Mouse (Mus musculus) layer of hippocampus, adult 18-20 months (tissue): ENCODE measurements at regions not wholly inside any gene's neighbourhood (a gene's known extent, or its start where the extent isn't known, plus 50 kb on each side); places are given as distances from the start of the nearest gene placed in this dataset.

Source experiments
- DNase-seq, 2 experiments: peaks; one replicate each; pipeline ENCODE4 v3.0.0; 2022; ENCODE audit warnings: low spot score in 2 of 2

DNA sequence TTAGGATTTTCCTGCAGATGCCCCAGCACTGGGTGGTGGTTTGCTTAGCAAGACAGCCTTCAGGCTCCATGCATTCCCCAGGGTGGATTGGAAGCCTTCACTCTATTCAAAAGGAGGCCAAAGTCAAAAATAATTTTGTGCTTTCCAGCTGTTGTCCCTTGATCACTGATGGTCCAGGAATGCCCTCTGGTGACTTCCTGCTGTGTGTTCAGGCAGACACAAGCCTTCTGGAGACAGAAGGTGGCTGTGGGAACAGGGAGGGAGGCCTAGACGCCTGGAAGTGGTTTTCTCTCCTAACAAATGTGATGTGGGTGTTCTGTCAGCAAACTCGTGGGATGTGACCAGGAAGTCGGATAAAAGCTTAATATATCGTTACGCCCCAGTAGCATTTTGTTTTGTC lies 81.3 kb downstream of the Atp6ap1l start:
- peak in 1 of 2 experiments; percentile 42 for DNase-seq

DNA sequence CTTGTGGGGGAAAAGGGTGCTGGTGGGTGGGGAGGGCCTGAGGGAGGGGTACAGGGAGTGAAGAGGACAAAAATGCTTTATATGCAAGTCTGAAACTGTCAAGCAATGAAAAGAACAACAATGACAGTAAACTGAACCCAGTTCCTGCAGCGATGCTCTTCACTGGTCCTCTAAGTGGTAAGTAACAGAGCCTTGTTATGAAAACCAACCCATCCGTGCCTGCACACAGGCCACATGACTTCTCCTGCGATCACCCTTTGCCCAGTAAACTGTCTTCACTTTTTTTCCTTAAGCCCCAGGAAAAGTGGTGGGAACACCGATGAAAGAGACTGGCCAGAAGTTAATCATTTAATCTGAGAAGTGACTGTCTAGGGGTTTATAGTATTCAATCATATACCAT lies 83.3 kb downstream of the Atp6ap1l start:
- DNase-seq, result no peak

DNA sequence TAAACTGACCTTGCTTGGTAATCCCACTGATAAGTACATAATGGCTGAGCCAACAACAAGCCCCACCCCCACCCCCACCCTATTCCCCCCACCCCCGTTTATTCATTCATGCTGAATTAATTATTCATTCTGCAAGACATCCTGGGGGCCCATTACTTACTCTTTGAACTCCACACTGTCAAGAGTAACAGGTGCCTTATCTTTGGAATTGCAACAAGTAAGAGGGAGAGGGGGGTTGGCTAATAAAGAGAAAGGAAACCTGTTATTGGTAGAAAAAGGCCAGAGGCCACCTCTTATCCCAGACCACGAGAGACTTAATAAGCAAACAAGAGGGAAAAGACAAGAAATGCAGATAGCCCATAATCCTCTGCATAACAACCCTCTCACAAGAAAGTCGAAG lies 84.7 kb downstream of the Atp6ap1l start:
- DNase-seq, result no peak

DNA sequence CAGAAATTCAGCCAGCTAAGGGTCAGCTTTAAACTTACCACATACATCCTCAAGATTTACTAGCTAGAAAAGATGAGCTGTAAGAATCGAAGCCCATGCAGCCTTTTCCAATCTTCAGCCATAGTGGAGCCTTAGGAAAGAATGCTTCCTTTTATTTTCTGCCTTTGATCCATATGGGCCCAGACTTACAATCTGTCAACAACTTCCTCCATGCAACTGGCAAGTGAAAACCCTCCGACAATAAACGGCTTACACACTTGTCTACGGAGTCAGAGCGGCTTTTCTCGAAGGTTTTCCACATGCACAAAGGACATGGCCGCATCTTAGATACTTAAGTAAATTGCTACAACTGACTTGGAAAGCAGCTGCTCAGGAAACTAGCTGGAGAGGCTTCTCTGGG lies 85.2 kb downstream of the Atp6ap1l start:
- peak in 1 of 2 experiments; percentile 27 for DNase-seq

DNA sequence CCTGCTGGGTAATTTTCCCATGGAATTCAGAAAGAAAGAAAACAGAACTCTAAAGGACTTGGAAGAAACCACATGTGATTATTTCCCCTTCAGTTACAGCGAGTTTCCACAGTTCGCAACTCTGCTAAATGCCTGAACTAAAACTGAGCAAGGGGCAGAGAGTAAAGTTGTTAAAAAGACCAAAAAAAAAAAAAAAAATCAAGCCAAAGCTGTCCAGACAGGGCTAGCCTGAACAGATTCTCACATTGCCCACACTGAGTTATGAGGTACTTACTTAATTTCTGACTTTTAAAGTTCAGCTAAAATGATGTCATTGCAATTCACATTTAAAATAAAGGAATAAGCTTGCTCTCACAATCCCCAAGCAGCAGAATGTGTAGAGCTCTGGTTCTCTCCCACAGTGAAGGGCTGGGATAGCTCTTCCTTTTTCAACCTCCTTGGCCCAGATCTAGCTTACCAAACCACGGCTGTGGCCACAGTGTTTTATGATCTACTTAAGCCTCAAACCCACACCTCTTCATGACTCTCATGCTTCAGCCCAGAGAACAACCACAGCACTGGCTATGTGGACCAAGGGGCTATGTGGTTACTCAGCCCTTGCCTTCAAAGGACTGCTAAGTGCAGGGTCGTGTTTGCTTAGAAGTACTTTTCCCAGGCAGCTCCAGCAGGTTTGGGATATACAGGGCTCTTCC lies 90.8 kb downstream of the Atp6ap1l start:
- DNase-seq, result no peak

DNA sequence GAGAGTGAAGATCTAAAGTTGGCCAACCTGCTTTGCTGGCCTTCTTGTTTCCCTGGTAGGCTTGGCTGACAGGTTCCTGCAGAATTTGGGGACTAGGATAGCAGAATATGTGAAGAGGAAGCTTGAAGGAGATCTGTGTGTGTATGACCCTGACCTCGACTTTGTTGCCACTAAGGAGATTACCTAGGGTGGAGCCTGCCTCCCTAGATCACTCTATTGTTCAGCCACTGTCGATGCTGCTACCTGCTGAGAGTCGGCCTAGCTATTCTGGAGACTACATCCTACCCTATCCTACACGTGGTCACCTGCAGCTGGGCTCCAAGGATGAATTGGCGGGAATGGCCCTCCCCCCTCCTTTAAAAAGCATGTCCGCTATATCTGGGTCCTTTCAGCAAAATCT lies 95.1 kb downstream of the Atp6ap1l start:
- DNase-seq, result no peak

DNA sequence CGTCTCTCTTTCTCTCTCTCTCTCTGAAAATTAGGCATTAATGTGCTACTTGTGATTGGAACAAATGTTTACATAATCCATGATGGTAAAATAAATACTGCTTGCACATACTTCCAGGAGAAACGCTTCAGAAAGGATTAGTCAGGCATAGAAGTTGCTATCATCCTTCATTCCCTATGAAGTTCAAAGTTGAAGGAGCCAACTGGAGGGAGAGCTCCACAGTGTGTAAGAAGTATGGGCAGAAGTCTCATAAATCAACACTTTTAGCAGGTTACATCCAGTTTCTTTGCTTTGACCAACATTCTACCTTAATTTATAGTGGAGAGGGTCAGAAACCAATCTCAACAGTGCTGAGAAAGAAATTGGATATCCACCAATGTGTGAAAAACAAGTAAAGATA lies 105.5 kb downstream of the Atp6ap1l start:
- no peak for DNase-seq

DNA sequence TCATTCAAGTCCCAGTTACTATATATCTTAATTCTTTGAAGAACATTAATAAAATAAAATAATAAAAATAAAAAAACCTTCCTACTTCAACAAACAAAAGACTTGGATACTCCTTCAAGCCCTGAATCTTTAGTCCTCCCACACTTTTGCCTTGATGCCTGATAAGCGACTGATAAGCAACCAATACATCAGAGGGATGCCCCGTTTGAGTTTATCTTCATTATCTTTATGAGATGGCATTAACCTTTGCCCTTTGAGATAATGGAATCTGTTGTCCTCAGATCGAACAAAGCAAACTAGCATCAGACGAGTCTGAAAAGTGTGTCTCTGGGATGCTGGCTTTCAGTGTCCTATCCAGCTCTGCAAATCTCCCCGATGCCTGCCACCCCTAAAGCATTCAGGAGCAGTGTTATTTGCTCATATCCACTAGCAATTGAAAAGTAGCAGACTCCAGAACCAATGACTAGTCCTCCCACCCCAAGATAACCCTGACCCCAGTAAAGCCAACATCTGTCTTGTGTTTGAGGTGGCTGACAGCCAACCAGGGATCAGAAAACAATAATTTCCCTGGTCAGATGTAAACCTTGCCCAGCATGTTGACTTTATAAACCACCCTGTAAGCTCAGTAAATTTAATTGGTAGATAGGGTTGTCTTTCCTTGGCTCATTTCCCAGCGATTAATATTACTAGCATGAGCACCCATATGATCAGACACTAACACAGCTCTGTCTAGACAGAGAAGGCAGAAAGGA lies 106.2 kb downstream of the Atp6ap1l start:
- DNase-seq, result no peak

DNA sequence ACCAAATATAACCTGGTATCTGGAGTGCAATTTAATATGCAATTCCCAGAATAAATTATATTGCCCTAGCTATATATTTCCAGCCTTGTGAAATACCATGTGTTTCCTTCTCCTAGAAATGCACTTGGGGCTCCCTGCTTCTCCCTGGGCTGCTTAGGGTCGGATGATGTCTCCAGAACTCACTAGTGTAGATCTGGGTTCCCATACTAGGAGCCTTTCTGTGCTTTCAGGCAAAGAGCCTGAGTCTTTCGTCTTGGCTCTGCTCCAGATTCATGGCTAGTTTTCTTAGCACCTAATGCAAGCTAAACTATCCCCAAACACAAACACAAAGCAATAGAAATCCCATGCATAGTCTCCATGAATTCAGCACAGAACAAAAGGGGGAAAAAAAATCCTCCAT lies 106.8 kb downstream of the Atp6ap1l start:
- no peak for DNase-seq

DNA sequence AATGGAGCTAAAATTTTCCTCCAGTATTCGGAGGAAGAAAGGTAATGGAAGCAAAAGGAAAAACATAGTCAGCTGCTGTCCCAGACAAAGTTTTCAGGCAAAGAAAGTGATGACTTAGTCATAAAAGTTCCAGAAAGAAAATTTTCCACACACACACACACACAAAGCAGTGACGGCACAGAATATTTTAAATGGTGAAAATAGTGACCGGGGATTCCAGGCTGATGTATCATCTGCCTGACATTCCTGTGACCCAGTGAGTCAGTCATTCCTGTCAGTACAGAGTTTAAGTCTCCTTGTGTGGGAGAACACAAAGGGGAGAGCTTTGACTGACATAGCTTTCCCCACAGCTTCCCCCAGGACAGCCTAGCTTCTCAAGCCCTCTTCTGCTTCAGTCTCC lies 107.9 kb downstream of the Atp6ap1l start:
- DNase-seq, result no peak

DNA sequence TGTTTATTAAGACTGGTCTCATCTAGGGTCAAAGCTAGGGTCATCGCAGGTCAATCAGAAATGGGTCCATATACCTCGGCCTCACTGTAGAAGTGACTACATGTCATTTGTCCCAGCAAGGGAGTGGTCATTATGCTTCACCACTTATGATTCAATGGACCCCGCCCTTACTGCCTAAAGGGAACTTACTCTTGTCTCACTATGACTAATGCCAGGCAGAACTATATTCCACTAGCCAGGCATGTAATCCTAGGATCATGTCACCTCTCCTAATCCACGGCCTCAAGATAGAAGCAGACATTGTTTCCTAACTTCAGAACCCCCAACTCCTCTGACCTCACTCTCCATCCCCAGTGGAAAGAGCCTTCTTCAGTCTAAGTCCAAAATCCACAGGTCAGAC lies 108.3 kb downstream of the Atp6ap1l start:
- no peak for DNase-seq

DNA sequence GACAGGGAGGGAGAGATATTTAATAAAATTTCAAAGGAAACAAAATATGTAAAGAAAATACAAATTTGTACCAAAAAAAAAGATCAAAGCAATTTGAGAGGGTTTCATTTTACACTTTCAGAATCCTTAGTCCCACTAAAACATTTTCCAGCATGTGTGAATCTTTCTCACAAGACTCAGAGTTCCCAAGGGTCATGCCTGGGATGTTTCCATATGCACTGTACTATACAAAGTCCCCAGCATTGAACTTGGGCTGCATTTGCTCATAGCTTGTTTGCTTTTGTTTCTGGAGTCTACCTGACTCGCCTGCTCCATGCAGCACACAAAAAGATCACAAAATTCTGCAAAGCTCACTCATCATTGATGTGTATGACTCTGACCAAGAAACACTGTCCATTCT lies 122.7 kb downstream of the Atp6ap1l start:
- DNase-seq, result no peak

DNA sequence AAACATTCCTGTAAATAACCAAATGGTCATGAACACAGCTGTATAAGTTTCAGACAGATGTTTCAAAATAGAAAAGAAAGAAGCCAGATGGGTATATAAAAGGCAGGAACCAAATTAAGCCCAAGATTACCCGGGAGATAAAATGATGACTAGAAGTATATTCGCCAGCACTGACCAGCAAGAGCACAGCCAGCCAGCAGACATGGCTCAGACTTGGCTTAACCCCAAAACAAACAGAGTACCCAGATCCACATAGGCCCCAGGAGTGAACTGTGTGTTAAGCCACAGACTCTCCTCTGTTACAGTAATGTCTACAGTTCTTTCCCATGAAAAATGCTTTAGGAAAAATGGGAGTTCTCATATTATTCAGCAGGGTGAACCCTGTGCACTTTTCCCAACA lies 123.2 kb downstream of the Atp6ap1l start:
- no peak for DNase-seq

DNA sequence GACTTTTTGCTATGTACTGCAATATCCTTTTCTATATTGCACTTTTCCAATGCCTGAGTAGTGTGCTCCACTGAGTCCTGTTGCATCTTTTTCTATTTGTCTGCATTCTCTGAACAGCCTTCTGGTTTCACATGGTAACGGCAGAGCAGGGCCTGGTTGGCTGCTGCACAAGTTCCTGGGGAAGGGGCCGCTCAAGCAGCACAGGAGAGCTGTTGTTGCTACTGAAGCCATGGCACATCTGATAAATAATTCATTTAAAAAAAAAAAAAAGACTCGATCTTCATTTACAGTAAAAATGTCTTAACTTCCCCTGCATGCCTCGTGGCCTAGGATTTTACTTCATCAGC lies 127.2 kb downstream of the Atp6ap1l start:
- no peak for DNase-seq

DNA sequence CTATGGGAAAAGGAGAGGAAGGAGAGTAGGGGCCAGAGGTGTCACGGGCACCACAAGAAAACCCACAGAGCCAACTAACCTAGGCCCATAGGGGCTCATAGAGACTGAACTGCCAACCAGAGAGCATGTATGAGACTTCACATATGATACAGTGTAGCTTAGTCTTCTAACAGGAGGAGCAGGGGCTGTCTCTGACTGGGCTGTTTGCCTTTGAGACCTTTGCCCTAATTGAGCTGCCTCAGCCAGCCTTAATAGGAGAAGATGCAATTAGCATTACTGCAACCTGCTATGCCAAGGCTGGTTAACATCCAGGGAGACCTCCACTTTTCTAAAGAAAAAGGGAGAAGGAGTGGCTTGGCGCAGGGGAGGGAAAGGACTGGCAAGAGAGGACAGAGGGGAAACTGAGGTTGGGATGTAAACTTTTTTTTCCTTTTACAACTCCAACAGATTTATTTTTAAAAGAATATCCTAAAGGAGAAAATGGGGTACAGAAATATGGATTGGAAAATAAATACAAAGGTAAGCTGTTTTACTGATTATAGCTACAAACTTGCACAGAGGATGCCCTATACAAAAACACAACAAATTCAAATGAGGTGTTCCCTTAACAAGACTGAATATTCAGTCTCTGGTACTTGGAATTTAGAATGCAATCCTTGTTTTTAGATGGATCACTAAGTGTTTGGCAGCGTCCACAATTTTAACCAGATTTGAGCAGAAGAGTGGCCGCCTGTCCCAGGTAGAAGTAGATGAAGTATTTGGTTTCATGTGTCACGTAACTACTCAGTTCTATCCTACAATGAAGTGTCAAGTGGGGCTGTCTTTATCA lies 127.8 kb downstream of the Atp6ap1l start:
- no peak for DNase-seq

DNA sequence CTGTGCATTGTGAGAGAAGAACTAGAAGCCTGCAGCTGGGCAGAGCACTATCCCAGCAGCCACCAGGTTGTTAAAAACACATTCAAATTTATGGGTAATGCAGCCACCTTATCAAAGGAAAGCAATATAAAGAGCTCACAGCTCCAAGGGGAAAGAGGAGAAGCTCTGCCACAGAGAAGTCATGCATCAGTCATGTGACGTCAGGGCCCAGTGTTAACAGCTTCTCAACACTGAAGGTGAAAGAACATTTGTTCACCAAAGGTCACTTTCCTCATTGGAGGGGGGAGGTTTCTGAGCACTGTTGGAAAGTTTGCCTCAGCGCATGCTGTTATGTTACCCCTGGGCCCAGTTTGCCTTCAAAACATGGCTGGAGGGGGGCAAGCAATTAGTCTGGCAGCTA lies 143.0 kb downstream of the Atp6ap1l start:
- no peak for DNase-seq

DNA sequence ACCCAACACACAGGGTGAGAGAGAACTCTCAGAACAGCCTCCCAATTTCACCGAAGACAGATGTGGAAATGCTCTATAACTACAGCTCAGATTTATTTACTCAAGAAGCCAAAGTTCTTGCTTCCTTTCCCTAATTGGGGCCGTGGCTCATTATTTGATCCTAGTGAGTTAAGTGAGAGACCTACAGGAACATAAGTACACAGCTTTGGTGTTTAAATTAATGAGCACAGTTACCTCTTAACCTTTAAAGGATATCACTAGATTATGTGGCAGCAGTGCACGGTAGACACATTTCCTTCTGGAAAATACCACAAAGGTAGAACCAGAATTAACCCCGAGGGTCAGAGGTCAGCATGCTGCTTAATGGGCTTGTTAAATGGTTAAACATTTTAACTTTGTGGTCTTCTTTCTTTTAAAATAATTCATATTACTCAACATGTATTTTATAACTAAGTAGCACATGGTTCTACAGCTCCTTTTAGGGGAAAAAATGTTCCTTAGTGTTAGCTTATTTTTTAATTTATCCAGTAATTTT lies 144.6 kb downstream of the Atp6ap1l start:
- DNase-seq, result no peak

DNA sequence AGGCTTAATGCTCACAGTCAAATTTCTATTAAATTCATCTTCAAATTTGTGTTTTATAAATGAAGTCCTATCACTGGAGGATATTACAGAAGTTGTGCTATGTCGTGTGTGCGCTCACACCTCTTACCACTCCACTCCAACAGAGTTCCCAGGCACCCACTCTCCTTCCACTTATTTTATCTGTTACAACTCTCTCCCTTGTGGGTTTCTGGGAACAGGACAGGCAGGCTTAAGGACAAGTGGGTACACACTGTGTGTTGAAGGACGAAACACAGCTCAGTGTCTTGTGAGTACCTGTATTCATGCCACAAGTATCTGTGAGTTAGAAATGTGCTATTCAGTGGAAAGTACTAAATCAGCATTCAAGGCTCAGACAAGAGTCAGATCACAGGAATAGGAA lies 150.7 kb downstream of the Atp6ap1l start:
- no peak for DNase-seq

DNA sequence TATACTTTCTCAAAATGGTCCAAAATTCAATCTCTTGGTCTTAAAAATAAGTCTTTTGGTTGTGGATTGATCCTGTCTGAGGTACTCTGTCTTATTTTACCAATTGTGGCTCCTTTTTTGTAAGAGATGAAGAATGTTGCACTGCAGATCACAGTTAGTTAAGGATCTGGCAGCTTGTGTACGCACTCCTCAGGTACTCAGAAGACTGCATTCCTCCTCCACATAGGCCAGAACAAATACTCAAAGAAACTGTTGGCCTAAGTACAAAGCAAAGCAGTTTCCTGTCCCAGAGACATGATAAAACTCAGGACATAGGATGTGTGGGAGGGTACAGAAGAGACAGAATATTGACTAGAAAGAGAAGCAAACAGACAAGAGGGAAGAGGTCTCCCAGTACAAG lies 155.4 kb downstream of the Atp6ap1l start:
- no peak for DNase-seq

DNA sequence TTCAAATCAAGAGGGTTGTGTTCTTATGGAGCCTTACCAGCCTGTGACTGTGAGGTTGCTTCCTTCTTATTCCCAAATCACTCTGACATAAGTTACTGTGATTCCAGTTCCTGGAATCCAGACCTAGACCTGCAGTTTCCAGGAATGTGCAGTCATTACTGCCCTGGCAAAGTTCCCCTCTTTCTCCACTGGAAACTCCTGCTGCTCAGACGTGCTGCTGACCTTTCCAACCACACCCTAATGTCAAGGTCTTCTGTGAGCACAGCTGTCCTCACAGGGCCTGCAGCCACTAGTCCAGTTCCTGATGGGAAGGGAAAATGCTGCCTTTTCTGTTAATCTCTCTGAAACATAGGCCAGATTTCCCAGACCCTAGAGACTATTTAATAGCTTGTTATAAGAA lies 160.1 kb downstream of the Atp6ap1l start:
- DNase-seq, result no peak

DNA sequence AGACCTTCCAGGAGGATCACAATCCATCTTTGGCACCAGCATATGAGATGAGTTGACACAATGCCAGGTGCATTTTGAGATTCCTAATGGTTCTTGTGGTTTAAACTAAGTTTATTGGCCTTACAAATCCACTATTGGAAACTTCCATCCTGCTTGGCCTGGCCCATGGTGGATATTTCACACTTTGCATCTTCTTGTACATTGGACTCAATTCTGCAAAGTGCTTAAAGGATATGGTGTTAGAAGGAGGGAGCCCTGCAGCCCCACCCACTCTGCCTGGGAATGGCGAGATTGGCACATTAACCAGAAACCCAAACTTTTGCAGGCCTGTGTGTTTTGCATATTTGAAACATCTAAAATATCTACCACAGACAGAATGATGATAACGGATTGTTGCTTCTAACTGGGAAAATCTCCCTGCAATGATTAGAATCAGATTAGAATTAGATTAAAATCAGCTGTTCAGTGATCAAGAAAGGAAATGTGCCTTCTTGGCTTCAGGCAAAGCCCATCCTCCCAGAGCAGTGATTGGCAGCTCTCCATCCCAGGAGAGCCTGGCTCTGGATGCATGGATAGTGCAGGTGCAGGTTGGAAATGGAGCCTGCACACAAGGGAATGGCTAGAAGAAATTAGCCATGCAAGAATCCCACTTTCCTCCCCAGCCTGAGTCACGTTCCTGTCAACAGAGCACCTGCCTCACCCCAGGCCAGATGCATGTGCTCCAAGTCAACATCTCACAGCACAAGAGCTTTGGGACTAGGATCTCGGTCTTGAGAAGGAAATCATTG lies 162.3 kb downstream of the Atp6ap1l start:
- no peak for DNase-seq
